Mouse (Mus musculus): ENCODE data around the gene Ripor1.

GRCm38 (mm10) chr8:105626086-105626485, 21.0 kb downstream of the Ripor1 start:
- TF ChIP-seq CTCF (IDR thresholded peaks at IDR 0.05; ENCODE audit: borderline replicate concordance, insufficient read depth, low read length) (no peak), POLR2A (IDR thresholded peaks at IDR 0.05; ENCODE audit: low read depth, low read length) (no peak)

Measured in embryonic fibroblast, embryonic 13.5 days (primary cell).